Mouse (Mus musculus): ENCODE data around the gene Uggt2.

GRCm38 (mm10) chr14:118948841-118949240 lies 150.4 kb downstream of the Uggt2 start:
- no peak for TF ChIP-seq POLR2A (IDR thresholded peaks at IDR 0.05; ENCODE audit: low read depth, low read length)
- no peak for TF ChIP-seq CTCF (IDR thresholded peaks at IDR 0.05; ENCODE audit: borderline replicate concordance, insufficient read depth, low read length)
